Mouse (Mus musculus) liver, embryonic 13.5 days (tissue): ENCODE measurements around the gene Slco1a6. TPM values are rescaled to one million over a fixed set of nuclear protein-coding genes. Genes with fewer than 3 reads are reported as not detected.

ENCODE experiments used
- ATAC-seq: fragments of 200-750 bp; cut with Nextera tagmentation; 2 replicates; pipeline ENCODE4 v1.8.0; 2017; ENCODE audit warnings: low read depth, mild to moderate bottlenecking, moderate number of reproducible peaks, moderate library complexity
- DNase-seq: peaks from one replicate; pipeline ENCODE4 v3.0.0; 2022
- H3K27ac ChIP-seq: fragments of 300-500 bp; sonication (generic); 2 replicates; pipeline ENCODE4 v1.5.1; 2015; ENCODE audit warnings: moderate library complexity, mild to moderate bottlenecking, inconsistent platforms
- H3K27me3 ChIP-seq: fragments of 300-500 bp; sonication (generic); 2 replicates; pipeline ENCODE4 v1.6.1; 2015; ENCODE audit warnings: mild to moderate bottlenecking, inconsistent platforms
- H3K36me3 ChIP-seq: fragments of 300-500 bp; sonication (generic); 2 replicates; pipeline ENCODE4 v1.6.1; 2015; ENCODE audit warnings: mild to moderate bottlenecking, inconsistent platforms
- H3K4me1 ChIP-seq: fragments of 300-500 bp; sonication (generic); replicated peaks from 2 replicates; pipeline ENCODE4 v1.6.1; 2015; ENCODE audit warnings: inconsistent platforms
- H3K4me2 ChIP-seq: fragments of 300-500 bp; sonication (generic); 2 replicates; pipeline ENCODE4 v1.6.1; 2015; ENCODE audit warnings: inconsistent platforms, mild to moderate bottlenecking, moderate library complexity
- H3K4me3 ChIP-seq: fragments of 300-500 bp; sonication (generic); replicated peaks from 2 replicates; pipeline ENCODE4 v1.5.1; 2015; ENCODE audit warnings: mild to moderate bottlenecking, inconsistent platforms
- H3K9ac ChIP-seq: fragments of 300-500 bp; sonication (generic); 2 replicates; pipeline ENCODE4 v1.6.1; 2015; ENCODE audit warnings: mild to moderate bottlenecking, inconsistent platforms
- H3K9me3 ChIP-seq: fragments of 300-500 bp; sonication (generic); replicated peaks from 2 replicates; pipeline ENCODE4 v1.6.1; 2016; ENCODE audit warnings: inconsistent platforms
- WGBS: fragments of 180-500 bp; shearing (Covaris S2); methylation state at CpG from one replicate; pipeline ENCODE4 v1.1.7; 2015; ENCODE audit not compliant: insufficient replicate concordance; 5-methylcytosine and 5-hydroxymethylcytosine counted together
- polyA plus RNA-seq: library from polyadenylated mRNA; unstranded; fragments of >200 nt; fragmentation: Nextera tagmentation; extraction: Ambion mirVana; gene quantifications from 2 replicates; pipeline ENCODE4 v1.2.1, GENCODE M21; 2015

The Slco1a6 gene
- polyA plus RNA-seq, 1 experiment from 2014 or later, result not detected

DNA sequence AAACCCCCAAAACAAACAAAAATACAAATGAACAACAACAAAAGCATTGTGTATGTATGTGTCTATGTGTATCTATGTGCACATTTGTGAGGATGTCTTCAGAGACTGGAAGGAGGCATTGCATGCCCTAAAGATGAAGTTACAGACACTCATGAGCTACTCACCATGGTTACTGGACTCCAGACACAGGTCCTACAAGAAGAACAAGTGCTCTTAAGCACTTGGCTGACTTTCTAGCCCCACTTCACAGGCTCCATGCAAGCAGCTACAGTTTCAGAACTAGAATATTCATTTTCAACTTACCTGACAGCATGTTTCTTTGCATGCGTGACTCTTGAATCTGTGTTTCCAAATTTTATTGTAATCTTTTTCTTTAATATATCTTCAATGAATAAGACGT, 172.6 kb downstream of the Slco1a6 start:
- Histone ChIP-seq H3K36me3 (no peaks in the 10 kb centered on the region), H3K4me1 (no peaks in the 10 kb centered on the region), H3K27ac (no peak overlapping the region), H3K9ac (no peak overlapping the region), H3K9me3 (0 out of 2 replicates have a peak, but pooled peaks cover 3% of the 10 kb centered on the region), H3K4me2 (no peak overlapping the region), H3K27me3 (no peaks in the 10 kb centered on the region), H3K4me3 (no peak overlapping the region)
- ATAC-seq (no peak), DNase-seq (no peak)
- WGBS, result 48% methylated on average over 2 of the region's 2 CpGs

Other genes with a start within 250 kb of the Slco1a6 start
- gene Gm6614, start 197.1 kb downstream of the Slco1a6 start, polyA plus RNA-seq, result not detected in 2 replicates
- not detected in 2 replicates for gene Iapp, start 89.9 kb upstream of the Slco1a6 start, polyA plus RNA-seq
- gene Slco1a5, start 114.5 kb upstream of the Slco1a6 start, polyA plus RNA-seq, result not detected in 2 replicates
- gene Pyroxd1, start 137.1 kb upstream of the Slco1a6 start, polyA plus RNA-seq, result 5.6 and 7.7 TPM in 2 replicates
- gene Recql, start 178.6 kb upstream of the Slco1a6 start, polyA plus RNA-seq, result 18.8 and 22.1 TPM in 2 replicates
- gene Golt1b, start 178.7 kb upstream of the Slco1a6 start, polyA plus RNA-seq, result 47.3 and 53.5 TPM in 2 replicates
- 0.17 and 0.29 TPM in 2 replicates for gene Spx, start 204.9 kb upstream of the Slco1a6 start, polyA plus RNA-seq